Mouse (Mus musculus) lung, postnatal 14 days (tissue): Measurements from ENCODE around the gene Fermt2.
"Not testable (repeated sequence)": the region's sequence is repeated elsewhere in the genome, so short reads cannot be mapped to it uniquely, and the experiment has no call there.

Source experiments
- DNase-seq: peaks from one replicate; pipeline ENCODE4 v3.0.0; 2021

The Fermt2 gene

DNA sequence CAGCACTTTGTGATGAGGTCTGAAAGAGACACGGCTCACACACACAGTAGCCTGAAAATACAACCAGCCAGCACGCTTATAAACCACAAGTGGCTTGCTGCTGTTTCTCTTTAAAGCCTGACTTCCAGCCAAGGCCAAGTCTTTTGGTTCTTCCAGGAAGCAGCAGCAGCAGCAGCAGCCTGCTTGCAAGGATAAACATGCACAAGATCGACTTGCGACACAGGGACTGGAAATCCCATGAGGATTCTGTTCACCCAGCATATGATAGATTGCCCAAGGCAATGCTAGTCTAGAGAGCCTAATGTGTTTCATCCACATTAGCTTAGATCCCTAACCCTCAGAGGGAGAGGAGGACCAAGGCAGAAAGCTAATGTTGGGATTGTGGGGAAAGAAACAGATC is 22.0 kb downstream of the Fermt2 start:
- peak; percentile 56 for DNase-seq

GRCm38 (mm10) chr14:45507447-45507846 is 22.5 kb downstream of the Fermt2 start:
- DNase-seq, result no peak

DNA sequence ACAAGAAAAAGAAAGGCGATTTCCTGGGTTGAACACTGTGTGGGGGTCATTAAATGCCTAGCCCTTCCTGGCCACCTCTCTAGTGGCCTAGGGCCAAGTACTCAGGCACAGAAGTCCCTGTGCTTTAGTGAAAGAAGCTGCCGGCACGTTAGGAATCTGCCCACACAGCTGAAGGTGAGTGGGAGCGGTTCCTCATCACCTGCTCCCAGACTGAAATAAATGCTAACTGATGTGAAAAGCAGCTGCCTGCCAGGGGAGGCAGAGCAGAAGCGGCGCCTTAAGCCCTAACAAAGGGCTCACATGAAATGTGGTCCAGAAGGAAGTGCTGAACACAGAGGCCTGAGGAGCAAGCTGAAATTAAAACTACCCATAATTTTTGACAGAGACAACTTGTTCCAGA is 22.9 kb downstream of the Fermt2 start:
- peak; percentile 42 for DNase-seq

GRCm38 (mm10) chr14:45506165-45506564 is 23.8 kb downstream of the Fermt2 start:
- DNase-seq, result no peak

DNA sequence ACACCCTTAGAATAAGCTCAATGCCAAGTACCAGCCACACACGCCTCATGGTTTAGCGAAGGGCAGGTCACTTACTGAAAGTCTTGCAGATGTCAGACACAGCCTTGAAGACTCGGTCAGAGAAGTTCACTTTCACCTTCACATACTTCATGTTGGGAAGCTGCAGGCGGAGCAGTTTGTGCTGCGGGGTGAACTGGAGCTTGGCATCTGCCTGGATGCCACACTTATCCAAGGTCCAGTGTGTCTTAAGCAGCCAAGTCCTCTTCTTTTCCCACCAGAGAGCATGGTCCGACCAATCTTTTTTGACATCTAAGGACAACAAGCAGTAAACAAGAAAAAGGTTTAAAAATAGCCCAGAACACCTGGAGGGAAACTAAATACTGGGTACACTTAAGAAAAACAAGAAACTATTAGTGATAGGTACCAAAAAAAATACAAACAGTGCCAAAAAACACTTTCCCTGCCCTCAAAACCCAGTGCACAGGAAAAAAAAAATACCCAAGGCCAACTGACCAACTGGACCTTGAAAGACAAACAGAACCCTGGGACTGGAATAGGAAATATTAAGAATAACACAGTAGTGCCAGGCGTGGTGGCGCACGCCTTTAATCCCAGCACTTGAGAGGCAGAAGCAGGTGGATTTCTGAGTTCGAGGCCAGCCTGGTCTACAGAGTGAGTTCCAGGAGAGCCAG is 25.4 kb downstream of the Fermt2 start:
- DNase-seq, result no peak

DNA sequence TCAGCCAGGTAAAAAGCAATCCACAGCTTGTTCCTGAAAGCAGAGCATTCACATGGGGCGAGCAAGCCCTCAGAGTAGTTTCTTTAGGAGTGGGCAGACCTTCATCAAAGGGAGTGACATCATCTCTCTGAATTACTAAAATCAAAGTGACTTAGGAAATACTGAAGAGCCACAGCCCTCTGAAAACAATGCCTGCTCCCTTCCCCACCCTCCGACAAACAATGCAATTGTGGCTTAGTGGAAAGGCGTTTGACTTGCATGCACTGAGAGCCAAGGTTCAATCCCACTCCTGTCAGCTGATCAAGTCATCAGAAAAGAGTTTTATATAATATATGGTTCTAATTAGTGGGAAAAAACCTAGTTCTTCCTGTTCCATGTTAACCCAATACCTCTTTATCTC is 26.0 kb downstream of the Fermt2 start:
- DNase-seq, result no peak

DNA sequence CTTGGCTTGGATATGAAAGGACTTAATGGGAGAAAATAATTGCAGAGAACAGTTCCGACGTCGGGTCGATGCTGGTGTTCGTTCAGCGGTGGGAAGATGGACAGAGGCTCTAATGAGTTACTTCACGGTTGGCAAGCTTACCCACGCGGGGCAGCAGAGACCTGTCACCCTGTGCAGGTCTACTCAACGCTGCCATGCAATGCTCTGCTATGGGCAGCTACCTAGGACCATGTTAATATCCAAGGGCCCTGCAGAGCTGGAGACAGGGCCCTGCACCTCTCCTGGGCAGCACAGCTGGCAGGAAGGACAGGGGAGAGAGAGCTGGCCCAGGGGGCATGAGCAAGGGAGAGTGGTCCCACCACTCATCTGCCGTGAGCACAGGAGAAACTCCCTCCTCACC is 29.9 kb downstream of the Fermt2 start:
- DNase-seq, result no peak

GRCm38 (mm10) chr14:45497116-45497515 is 32.8 kb downstream of the Fermt2 start:
- DNase-seq, result no peak

- not testable (repeated sequence) for DNase-seq
Measured at GRCm38 (mm10) chr14:45495810-45496209, 34.1 kb downstream of the Fermt2 start.

GRCm38 (mm10) chr14:45493891-45494290 is 36.0 kb downstream of the Fermt2 start:
- no peak for DNase-seq

DNA sequence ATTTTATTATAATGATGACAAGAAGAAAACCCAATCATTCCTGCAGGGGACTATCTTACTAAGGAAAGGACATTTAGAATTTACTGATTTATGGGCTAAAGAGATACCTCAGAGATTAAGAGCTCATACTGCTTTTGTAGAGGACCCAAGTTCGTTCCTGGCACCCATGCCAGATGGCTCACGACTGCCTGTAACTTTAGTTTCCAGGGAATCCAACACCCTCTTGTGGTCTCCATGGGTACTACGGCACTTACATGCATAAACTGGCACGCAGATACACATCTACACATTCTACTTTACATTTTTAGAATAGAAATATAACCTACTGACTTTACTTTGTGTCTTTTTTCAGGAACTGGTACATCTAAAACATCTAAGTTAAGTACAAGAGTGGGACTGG is 37.2 kb downstream of the Fermt2 start:
- no peak for DNase-seq

- peak; percentile 37 for DNase-seq
Measured at GRCm38 (mm10) chr14:45492038-45492437, 37.9 kb downstream of the Fermt2 start.

- DNase-seq, result not testable (repeated sequence)
Measured at GRCm38 (mm10) chr14:45487201-45487600, 42.7 kb downstream of the Fermt2 start.

- DNase-seq, result not testable (repeated sequence)
Measured at GRCm38 (mm10) chr14:45483361-45483760, 46.6 kb downstream of the Fermt2 start.

- DNase-seq, result no peak
Measured at GRCm38 (mm10) chr14:45478977-45479806, 50.7 kb downstream of the Fermt2 start.

DNA sequence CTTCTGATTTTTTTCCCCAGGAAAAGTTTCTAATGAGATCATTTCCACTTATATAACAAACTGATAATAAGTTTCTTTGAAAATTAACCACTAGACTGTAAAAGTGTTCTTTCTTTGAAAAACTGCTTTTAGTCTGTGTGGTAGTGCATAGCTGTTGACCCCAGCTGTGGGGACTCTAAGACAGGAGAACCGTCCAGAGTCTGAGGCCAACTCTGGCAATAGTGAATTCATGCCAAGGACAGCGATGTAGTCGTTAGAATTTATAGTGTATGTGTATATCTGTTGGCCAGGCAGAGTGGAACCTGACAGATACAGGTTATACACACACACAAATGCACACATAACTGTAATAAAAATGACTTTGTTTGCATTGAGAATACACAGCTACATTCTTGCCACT is 51.4 kb downstream of the Fermt2 start:
- no peak for DNase-seq

DNA sequence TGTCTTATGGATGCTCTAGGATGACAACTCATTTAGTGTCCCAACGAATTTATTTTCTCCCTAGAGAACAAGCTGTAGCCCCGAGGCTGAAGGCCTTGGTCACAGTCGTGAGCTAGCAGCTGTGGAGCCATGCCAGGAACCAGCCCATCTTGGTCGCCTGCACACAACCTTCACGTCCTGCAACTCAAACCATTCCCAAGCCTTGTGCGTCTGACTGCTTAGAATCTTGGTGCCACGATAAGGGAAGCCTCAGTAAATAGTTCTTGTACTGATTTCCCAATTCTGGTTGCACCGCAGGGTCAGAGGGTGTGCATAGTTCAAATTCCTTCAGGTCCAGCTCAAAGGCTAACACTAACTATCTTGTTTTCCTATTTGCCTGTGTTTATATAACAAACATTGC is 52.3 kb downstream of the Fermt2 start:
- DNase-seq, result peak; percentile 70

- DNase-seq, result no peak
Measured at GRCm38 (mm10) chr14:45476990-45477389, 52.9 kb downstream of the Fermt2 start.

GRCm38 (mm10) chr14:45472536-45472935 is 57.4 kb downstream of the Fermt2 start:
- no peak for DNase-seq

- DNase-seq, result no peak
Measured at GRCm38 (mm10) chr14:45469446-45469845, 60.5 kb downstream of the Fermt2 start.

DNA sequence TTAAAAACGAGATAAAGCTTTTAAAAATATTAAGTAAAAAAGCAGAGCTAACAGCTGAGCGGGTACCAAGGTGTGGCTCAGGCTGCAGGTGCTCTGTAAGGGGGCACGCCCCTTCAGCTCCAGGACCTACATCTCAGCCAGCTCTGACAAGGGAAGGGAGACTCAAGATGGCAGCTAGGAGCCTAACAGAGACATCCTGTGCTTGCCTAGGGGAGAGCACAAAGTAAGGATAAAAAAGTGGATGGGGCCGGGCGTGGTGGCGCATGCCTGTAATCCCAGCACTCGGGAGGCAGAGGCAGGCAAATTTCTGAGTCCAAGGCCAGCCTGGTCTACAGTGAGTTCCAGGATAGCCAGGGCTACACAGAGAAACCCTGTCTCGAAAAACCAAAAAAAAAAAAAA is 63.5 kb downstream of the Fermt2 start:
- DNase-seq, result not testable (repeated sequence)

- DNase-seq, result no peak
Measured at GRCm38 (mm10) chr14:45464036-45465035, 65.6 kb downstream of the Fermt2 start.

- peak; percentile 69 for DNase-seq
Measured at GRCm38 (mm10) chr14:45463599-45463998, 66.3 kb downstream of the Fermt2 start.
